Mouse (Mus musculus) liver, embryonic 14.5 days (tissue): Measurements from ENCODE around the gene Mitf.

Experiments
- CTCF ChIP-seq: IDR thresholded peaks from 2 replicates; pipeline ENCODE4 v1.5.1; 2016; ENCODE audit warnings: antibody characterized with exemption, low read depth, control low read depth
- EP300 ChIP-seq: IDR thresholded peaks from 2 replicates; pipeline ENCODE4 v1.6.1; 2016; ENCODE audit warnings: antibody characterized with exemption, low read depth

DNA sequence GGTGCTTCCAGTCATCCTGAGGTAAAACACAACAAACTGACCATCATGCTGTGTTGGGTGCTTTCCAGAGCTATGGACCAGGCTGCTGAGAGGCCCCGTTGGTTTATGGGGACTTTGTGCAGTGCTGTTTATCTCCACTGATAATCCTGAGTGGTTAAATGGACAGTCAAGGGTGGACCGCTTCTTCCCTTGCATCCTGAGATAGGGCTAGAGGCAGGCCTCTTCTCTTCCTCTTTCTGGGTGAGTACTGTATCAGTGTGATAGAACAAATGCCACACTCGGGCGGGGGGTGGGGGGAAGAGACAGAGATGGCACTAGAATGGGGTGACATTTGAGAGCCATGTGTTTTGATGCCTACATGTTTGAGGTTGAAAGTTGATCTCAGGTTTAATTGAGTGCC is 81.0 kb downstream of the Mitf start:
- TF ChIP-seq CTCF = no peak
- TF ChIP-seq EP300 = no peak
